Mouse (Mus musculus): ENCODE results near the gene Ckmt2.

Gene Ckmt2

DNA sequence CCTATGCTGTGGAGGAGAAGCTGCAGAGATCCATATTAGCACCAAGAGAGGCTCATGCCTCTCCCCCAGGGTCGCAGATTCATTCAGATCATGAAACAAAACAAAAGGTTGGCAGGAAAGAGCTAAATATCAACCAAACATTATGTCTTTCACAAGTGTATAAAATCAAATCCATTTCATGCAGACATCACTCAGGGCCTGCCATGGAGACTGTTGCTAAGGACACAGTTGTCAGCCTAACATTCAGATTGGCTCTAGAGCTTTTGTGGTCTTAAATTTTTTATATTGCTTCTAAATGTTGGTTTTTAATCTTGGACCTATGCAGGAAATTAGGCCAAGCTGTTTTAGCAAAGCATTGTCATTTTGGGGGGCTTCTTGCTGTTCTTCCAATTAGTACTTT, 8.1 kb downstream of the Ckmt2 start:
- DNase-seq = no peak

DNA sequence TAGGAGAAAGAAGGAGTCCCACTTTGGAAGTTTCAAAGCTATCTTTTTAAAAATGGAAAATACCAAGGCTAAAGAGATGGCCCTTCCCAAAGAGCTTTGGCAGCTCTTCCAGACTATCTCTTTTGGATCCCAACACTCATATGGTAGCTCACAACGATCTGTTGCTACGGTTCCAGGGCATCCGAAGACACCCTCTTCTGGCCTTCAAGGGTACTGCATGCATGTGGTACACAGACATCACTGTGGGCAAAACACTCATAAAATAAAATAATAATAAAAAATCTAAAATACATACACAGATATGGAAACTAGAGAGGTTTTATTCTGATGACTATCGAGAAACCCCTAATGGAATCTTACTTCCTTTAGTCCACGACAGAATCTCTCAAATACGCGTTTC, 17.9 kb downstream of the Ckmt2 start:
- no peak for DNase-seq

- no peak for DNase-seq
Measured at GRCm38 (mm10) chr13:91857427-91857826, 19.3 kb downstream of the Ckmt2 start.

DNA sequence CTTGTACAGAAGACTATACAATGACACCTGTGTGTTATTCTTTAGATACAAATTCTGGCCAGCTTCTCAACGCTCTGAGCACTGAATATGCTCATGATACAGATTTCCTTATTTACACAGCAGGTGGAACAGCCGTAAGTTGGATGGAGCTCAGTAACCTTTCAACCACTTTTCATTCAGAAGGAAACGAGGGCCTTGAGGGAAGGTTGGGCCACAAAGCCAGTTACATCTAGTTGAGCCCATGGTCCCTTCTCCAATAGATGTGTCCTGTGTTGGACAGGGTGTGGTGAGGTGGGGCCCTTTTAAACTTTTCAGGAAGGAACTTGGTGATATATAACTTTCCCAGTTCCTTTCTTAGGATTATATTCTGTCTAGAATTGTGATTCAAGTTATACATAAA, 22.3 kb downstream of the Ckmt2 start:
- DNase-seq = no peak

DNA sequence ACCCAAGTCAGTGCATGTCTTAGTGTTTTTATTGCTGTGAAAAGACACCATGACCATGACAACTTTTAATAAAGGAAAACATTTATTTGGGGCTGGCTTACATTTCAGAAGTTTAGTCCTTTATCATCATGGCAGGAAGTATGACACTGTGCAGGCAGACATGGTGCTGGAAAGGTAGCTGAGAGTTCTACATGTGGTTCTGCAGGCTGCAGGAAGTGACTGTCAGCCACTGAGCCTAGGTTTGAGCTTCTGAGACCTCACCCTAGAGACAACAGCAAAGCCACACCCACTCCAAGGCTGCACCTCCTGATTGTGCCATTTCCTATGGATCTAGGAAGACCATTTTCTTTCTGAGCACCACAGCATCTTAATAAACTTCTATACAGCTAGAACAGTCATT, 48.8 kb downstream of the Ckmt2 start:
- DNase-seq = no peak

GRCm38 (mm10) chr13:91826066-91826465, 50.6 kb downstream of the Ckmt2 start:
- no peak for DNase-seq

- DNase-seq = no peak
Measured at GRCm38 (mm10) chr13:91824845-91825550, 51.7 kb downstream of the Ckmt2 start.

- no peak for DNase-seq
Measured at GRCm38 (mm10) chr13:91823735-91824134, 53.0 kb downstream of the Ckmt2 start.

DNA sequence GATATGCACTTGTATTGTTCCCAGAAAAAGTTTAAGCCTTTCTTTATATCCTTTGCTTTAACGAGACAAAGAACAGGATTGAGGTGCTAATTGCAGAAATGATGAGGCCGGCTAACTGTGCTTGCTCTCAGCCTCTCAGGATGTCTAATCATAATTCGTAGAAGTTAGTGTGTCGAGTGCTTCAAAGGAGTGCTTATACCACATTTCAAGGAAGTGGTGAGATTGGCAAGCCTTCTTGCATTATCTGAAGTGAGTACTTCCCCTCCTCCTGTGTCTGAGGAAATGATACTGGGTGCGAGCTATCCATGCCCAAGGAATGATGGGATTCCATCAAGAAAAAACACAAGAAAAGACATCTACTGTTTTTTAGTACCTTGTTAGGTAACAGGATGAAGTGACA, 62.0 kb downstream of the Ckmt2 start:
- DNase-seq = no peak

GRCm38 (mm10) chr13:91809476-91809875, 67.2 kb downstream of the Ckmt2 start:
- DNase-seq = no peak

GRCm38 (mm10) chr13:91807874-91808575, 68.7 kb downstream of the Ckmt2 start:
- DNase-seq = peak; percentile 32 to 43

- peak; percentile 94 for DNase-seq
Measured at GRCm38 (mm10) chr13:91807155-91807839, 69.4 kb downstream of the Ckmt2 start, which contains the start of gene Zcchc9. Gene Zcchc9, minus strand, starts transcription at chr13:91807705.
